Mouse (Mus musculus) kidney, adult 18-20 months (tissue): Measurements from ENCODE around the gene Krit1.
A peak's percentile ranks its signal among the peaks of the same experiment; 100 is the strongest.
"Not testable (repeated sequence)": the region's sequence is repeated elsewhere in the genome, so short reads cannot be mapped to it uniquely, and the experiment has no call there.

Source experiments
- DNase-seq: peaks from one replicate; pipeline ENCODE4 v3.0.0; 2021

Krit1 gene

DNA sequence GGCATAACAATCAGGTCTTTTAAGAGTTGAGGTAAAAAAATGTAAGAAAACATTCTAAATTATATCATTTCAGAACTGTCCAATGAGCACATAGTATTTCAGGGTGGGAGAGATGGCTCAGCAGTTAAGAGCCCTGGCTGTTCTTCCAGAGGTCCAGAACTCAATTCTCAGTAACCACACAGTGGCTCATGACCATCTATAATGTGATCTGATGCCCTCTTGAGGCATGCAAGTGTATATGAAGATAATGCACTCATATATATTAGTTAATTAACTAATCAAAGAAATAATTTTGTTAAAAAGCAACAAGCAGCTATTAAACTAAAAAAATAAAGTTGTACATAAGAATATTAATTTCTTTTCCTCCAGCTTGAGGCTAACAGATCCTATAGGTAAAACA, 86.2 kb downstream of the Krit1 start:
- DNase-seq, result no peak

DNA sequence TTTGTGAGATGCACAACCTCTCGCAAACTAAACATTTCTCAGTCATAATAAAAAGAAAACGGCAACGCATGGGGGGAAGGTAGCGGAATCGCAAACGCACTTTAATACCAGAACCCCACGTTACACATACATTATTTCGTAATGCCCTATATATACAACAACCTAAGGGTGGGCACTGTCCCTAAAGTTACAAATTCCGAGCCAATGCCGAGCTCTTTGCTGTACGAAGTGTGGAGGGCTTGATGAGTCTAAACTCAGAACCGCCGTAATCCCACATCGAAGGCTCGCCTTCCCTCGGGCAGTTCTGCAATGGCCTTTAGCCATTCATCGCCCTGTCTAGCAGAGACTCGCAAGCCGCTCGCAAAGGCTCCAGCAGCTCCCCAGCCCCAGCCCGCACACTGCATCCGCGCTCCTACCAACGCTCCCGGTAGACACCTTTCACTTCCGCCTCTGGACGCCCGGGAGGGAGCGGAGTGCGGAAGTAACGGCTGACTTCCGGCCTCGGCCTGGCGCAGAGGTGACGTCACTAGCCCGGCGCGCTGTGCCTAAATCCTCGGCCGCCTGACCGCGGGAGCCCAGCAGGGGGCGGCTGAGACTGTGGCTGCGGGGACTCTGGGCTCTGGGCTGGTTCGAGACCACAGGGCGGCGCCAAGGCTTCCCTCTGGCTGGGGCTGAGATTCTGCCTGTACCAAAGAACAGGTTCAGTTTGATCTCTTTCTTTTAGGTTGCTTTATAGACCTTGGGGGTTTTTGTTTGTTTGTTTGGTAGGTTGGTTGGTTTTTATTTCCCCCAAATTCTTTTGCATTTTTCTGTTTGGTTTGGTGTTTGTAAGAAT, 90.7 kb downstream of the Krit1 start, which contains the start of gene Mterf1a:
Mterf1a (minus strand) TSS at position 475 of the 835 bp plus-strand sequence.
- peak; percentile 52 for DNase-seq

DNA sequence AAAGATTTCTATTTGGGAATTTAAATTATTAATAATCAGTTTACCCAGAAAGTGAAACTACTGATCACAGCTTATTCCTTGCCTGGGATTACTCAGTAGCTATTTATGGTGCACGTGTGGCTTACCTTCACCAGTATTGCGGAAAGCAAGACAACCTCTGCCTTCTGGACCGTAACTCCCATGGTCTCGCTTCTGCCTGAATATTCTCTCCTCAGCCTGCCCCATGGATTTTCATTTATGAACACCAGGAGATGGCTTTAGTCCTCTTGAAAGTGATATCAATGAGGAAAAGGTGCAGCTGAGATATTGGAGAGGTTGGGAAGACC, 91.3 kb downstream of the Krit1 start:
- not testable (repeated sequence) for DNase-seq
